Mouse (Mus musculus) embryonic facial prominence, embryonic 11.5 days (tissue): ENCODE results near the gene Fam214b. TPM values are rescaled to one million over a fixed set of nuclear protein-coding genes. Genes with fewer than 3 reads are reported as not detected.
A peak's percentile ranks its signal among the peaks of the same experiment; 100 is the strongest.

Source experiments
- ATAC-seq: fragments of 200-750 bp; cut with Nextera tagmentation; replicated peaks from 2 replicates; pipeline ENCODE4 v1.8.0; 2017; ENCODE audit warnings: low read depth; ENCODE audit not compliant: insufficient number of reproducible peaks, low FRiP score, low TSS enrichment
- DNase-seq: peaks from one replicate; pipeline ENCODE4 v3.0.0-alpha.2; 2015; ENCODE audit warnings: low spot score
- H3K27ac ChIP-seq: fragments of 300-500 bp; sonication (generic); replicated peaks from 2 replicates; pipeline ENCODE4 v1.5.1; 2014; ENCODE audit warnings: mild to moderate bottlenecking, low read depth, low read length, control low read depth
- H3K27me3 ChIP-seq: fragments of 300-500 bp; sonication (generic); 2 replicates; pipeline ENCODE4 v1.6.1; 2014; ENCODE audit warnings: mild to moderate bottlenecking, low read length, moderate library complexity, mixed read lengths; ENCODE audit not compliant: control insufficient read depth, insufficient read depth
- H3K36me3 ChIP-seq: fragments of 300-500 bp; sonication (generic); replicated peaks from 2 replicates; pipeline ENCODE4 v1.6.1; 2014; ENCODE audit warnings: low read depth, mild to moderate bottlenecking, low read length, moderate library complexity, mixed read lengths; ENCODE audit not compliant: control insufficient read depth, insufficient read depth
- H3K4me1 ChIP-seq: fragments of 300-500 bp; sonication (generic); 2 replicates; pipeline ENCODE4 v1.6.1; 2014; ENCODE audit warnings: low read length, mixed read lengths; ENCODE audit not compliant: control insufficient read depth, insufficient read depth
- H3K4me2 ChIP-seq: fragments of 300-500 bp; sonication (generic); 2 replicates; pipeline ENCODE4 v1.6.1; 2014; ENCODE audit warnings: low read depth, mild to moderate bottlenecking, control low read depth, low read length, moderate library complexity
- H3K4me3 ChIP-seq: fragments of 300-500 bp; sonication (generic); 2 replicates; pipeline ENCODE4 v1.5.1; 2014; ENCODE audit warnings: low read depth, low read length, control low read depth
- H3K9ac ChIP-seq: fragments of 300-500 bp; sonication (generic); replicated peaks from 2 replicates; pipeline ENCODE4 v1.6.1; 2014; ENCODE audit warnings: mild to moderate bottlenecking, control low read depth, low read length
- H3K9me3 ChIP-seq: fragments of 300-500 bp; sonication (generic); replicated peaks from 2 replicates; pipeline ENCODE4 v1.6.1; 2016; ENCODE audit warnings: mild to moderate bottlenecking, low read length, inconsistent platforms, mixed read lengths; ENCODE audit not compliant: control insufficient read depth
- WGBS: fragments of 180-500 bp; shearing (Covaris S2); extraction: QIAGEN DNeasy Blood & Tissue Kit; methylation state at CpG from one replicate; pipeline ENCODE4 v1.1.7; 2014; 5-methylcytosine and 5-hydroxymethylcytosine counted together
- polyA plus RNA-seq: library from polyadenylated mRNA; unstranded; fragments of >200 nt; fragmentation: Nextera tagmentation; extraction: Ambion mirVana; gene quantifications from 2 replicates; pipeline ENCODE4 v1.2.1, GENCODE M21; 2014

The Fam214b gene
- polyA plus RNA-seq, 1 experiment from 2014 or later = 8.7 TPM

- Histone ChIP-seq H3K9me3 (no peaks in the 10 kb centered on the region), H3K4me1 (no peaks in the 10 kb centered on the region; the same call in 1 of the 2 replicates), H3K27ac (no peak overlapping the region), H3K9ac (no peak overlapping the region), H3K4me2 (no peak overlapping the region), H3K27me3 (no peaks in the 10 kb centered on the region), H3K36me3 (no peaks in the 10 kb centered on the region; the same call in 1 of the 2 replicates), H3K4me3 (no peak overlapping the region)
- ATAC-seq (no peak), DNase-seq (no peak)
- WGBS = 94% methylated on average over 7 of the region's 7 CpGs
Measured at GRCm38 (mm10) chr4:43029121-43029520, 16.9 kb downstream of the Fam214b start.

DNA sequence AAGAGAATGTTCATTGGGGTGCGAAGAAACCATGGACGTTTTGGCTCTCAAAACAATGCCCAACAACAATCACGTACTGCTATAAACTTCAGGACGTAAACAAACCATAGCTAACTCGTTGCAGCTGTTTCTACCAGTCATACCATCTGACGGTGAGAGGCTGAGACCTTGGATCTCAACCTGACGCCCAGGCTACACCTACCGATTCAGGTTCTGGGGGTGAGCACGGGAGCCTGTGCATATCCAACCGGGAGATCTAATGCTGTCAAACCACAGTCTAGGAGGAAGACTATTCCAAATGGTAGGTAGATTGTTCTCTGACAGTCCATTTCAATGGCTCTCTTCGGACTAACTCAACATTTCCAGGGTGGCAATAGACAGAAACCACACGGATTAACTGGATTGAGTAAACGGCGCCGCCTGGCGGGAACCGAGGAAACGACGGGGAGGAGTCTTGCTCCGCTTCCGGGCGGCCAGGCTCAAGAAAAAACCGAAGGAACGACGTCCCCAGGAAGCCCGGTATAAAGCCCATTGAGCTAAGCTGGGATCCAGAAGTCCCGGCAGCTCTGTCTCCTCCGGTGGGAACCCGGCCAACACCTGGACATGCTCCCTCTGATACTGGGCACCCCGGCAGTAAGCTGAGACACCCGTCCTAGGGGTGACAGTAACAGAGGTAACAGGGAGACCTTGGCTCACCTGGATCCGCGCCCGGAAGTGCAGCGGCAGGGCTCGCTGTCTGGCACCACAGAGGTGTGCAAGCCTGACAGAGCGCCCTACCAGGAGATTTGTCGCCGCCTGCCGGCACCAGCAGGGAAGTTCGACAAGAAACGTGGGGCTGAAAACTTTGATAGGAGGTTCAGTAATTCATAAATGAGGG lies 20.7 kb downstream of the Fam214b start, which contains the start of gene Pigo:
Gene Pigo (minus strand): TSS at position 736 of the 877 bp plus-strand sequence.
- peaks cover 6% of the 10 kb centered on the region for H3K36me3 ChIP-seq
- WGBS = 8% methylated on average over 42 of the region's 42 CpGs
- no peaks in the 10 kb centered on the region for H3K27me3 ChIP-seq
- H3K4me1 ChIP-seq = no peaks in the 10 kb centered on the region; the same call in 1 of the 2 replicates
- H3K4me3 ChIP-seq = peak within 1 kb of the TSS; percentile 65
- DNase-seq (peak; percentile 95), ATAC-seq (peak; percentile 87)
- peak within 1 kb of the TSS; percentile 64 for H3K9ac ChIP-seq
- peak within 1 kb of the TSS; percentile 72; the same call in 1 of the 2 replicates for H3K27ac ChIP-seq
- no peaks in the 10 kb centered on the region for H3K9me3 ChIP-seq
- H3K4me2 ChIP-seq = peak within 1 kb of the TSS; percentile 67

DNA sequence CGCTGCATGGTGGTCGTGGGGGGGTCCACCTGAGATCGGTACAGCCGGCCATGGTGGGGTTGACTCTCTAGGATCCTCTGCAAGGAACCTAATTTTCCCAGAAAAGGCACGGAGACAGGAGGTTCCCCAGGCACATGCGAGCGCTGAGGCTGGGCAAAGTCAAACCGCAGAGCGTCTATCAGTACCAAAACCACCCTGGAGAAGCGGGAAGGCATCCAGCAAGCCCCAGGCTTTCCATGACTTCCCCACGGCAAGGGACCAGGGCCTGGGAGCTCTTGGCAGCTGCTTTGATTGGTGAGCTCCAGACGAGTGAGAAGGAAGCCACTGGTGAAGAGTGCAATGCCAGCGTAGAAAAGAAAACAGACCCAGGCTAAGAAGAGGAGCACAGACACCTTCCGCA lies 21.3 kb downstream of the Fam214b start:
- no peak overlapping the region for H3K27ac ChIP-seq
- H3K4me2 ChIP-seq = peak overlapping the region; percentile 67
- H3K4me3 ChIP-seq = peak overlapping the region; percentile 65
- WGBS = 88% methylated on average over 14 of the region's 14 CpGs
- no peaks in the 10 kb centered on the region for H3K27me3 ChIP-seq
- ATAC-seq (no peak), DNase-seq (no peak)
- H3K36me3 ChIP-seq = peaks cover 6% of the 10 kb centered on the region
- H3K9me3 ChIP-seq = no peaks in the 10 kb centered on the region
- peak overlapping the region; percentile 64 for H3K9ac ChIP-seq
- H3K4me1 ChIP-seq = no peaks in the 10 kb centered on the region; the same call in 1 of the 2 replicates

- no peaks in the 10 kb centered on the region for H3K27me3 ChIP-seq
- no peaks in the 10 kb centered on the region for H3K9me3 ChIP-seq
- peaks cover 12% of the 10 kb centered on the region for H3K36me3 ChIP-seq
- 71% methylated on average over 17 of the region's 17 CpGs for WGBS
- no peak overlapping the region for H3K27ac ChIP-seq
- H3K4me1 ChIP-seq = no peaks in the 10 kb centered on the region; the same call in 1 of the 2 replicates
- H3K4me2 ChIP-seq = no peak overlapping the region
- no peak for DNase-seq
- no peak overlapping the region for H3K9ac ChIP-seq
- H3K4me3 ChIP-seq = no peak overlapping the region
- ATAC-seq = no peak
Measured at GRCm38 (mm10) chr4:43021341-43021740, 24.7 kb downstream of the Fam214b start.

GRCm38 (mm10) chr4:43020876-43021275 lies 25.1 kb downstream of the Fam214b start:
- Histone ChIP-seq H3K27ac (no peak overlapping the region), H3K9me3 (no peaks in the 10 kb centered on the region), H3K27me3 (no peaks in the 10 kb centered on the region), H3K4me1 (no peaks in the 10 kb centered on the region; the same call in 1 of the 2 replicates), H3K4me2 (no peak overlapping the region), H3K9ac (no peak overlapping the region), H3K36me3 (peaks cover 12% of the 10 kb centered on the region), H3K4me3 (no peak overlapping the region)
- DNase-seq (no peak), ATAC-seq (no peak)
- 84% methylated on average over 16 of the region's 16 CpGs for WGBS

GRCm38 (mm10) chr4:43019641-43020465 lies 26.2 kb downstream of the Fam214b start:
- DNase-seq (no peak), ATAC-seq (0 out of 2 replicates have a peak, but pooled peaks have one; percentile 15)
- Histone ChIP-seq H3K36me3 (peaks cover 12% of the 10 kb centered on the region), H3K9ac (no peak overlapping the region), H3K27me3 (no peaks in the 10 kb centered on the region), H3K4me3 (no peak overlapping the region), H3K4me1 (no peaks in the 10 kb centered on the region; the same call in 1 of the 2 replicates), H3K4me2 (no peak overlapping the region), H3K9me3 (no peaks in the 10 kb centered on the region), H3K27ac (no peak overlapping the region)
- WGBS = 93% methylated on average over 23 of the region's 23 CpGs

DNA sequence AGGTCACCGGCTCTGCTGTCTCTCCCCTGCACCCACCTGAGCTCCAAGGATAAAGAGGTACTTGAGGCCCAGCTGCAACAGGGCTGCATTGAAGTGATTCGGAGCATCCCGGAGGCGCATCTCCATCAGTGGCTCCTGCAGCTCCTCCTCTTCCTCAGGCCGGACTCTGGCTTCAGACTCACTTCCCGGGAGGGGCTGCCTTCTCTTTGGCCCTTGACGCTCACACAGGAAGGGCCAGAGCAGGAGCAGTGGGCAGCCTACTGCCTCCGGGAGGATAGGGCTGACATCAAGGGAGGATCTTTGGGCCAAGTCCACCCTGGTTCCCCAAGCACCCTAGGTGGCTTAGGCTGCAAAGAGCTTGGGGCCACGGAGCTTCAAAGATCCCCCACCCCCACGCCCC lies 26.8 kb downstream of the Fam214b start:
- ATAC-seq (no peak), DNase-seq (no peak)
- WGBS = 92% methylated on average over 10 of the region's 10 CpGs
- Histone ChIP-seq H3K27me3 (no peaks in the 10 kb centered on the region), H3K4me2 (no peak overlapping the region), H3K9me3 (no peaks in the 10 kb centered on the region), H3K4me1 (no peaks in the 10 kb centered on the region), H3K36me3 (peaks cover 12% of the 10 kb centered on the region), H3K9ac (no peak overlapping the region), H3K4me3 (no peak overlapping the region), H3K27ac (no peak overlapping the region)
